Mouse (Mus musculus) myocyte (in vitro differentiated cells): ENCODE measurements around the gene Chst15.

Experiments
- E2F4 ChIP-seq: IDR thresholded peaks from one replicate; pipeline ENCODE4 v1.6.1; 2011; ENCODE audit warnings: mild to moderate bottlenecking, control low read depth, moderate library complexity; ENCODE audit not compliant: insufficient read depth
- MYOG ChIP-seq, 3 experiments: IDR thresholded peaks; one replicate each; pipeline ENCODE4 v1.6.1; 2011; ENCODE audit warnings: control low read depth in 2 of 3, low read depth in 2 of 3, mild to moderate bottlenecking in 2 of 3; ENCODE audit not compliant: insufficient read length in 2 of 3, control insufficient read depth in 1 of 3, insufficient read depth in 1 of 3
- POLR2AphosphoS2 ChIP-seq: IDR thresholded peaks from one replicate; pipeline ENCODE4 v1.6.1; 2011; ENCODE audit warnings: low read depth, control low read depth; ENCODE audit not compliant: insufficient read length

- TF ChIP-seq E2F4 = no peak
- TF ChIP-seq POLR2AphosphoS2 = no peak
- no peak for TF ChIP-seq MYOG (IDR thresholded peaks at IDR 0.05; ENCODE audit: control insufficient read depth in 1 of 3, insufficient read depth in 1 of 3, insufficient read length in 2 of 3, low read depth in 2 of 3)
Measured at GRCm38 (mm10) chr7:132358709-132359108, 41.7 kb upstream of the Chst15 start.
